Comparison of ENCODE assay signal across 34 mouse cellular contexts in the genomic region with DNA sequence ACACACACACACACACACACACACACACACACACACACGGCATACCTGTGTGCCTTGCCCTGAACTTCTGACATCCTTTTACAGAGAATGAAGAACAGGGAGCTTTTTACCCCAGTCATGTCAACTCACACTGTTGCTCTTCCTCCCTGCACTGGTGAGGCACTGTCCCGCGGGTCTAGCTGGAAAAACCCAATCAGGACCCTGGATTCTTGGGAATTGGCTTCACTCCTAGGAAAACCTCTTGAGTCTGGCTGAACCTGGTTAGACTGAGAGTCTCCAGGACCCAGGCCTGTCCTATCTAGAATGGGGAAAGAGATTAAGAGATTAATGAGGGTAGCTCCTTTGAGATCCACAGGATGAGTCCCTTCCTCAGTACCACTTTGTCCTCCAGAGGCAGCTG.
"Had no signal": no experiment of that assay in that cellular context is flagged by ENCODE, and none has a peak within 500 bp of the region (broad histone marks: within the 10 kb centered on the region; RNA-seq: fewer than 3 reads in every experiment).

No protein-coding gene starts in this region.

- ATAC-seq: hindbrain, embryonic 16.5 days; hindbrain, postnatal 0 days; inflammation-experienced regulatory T-cells, adult 6 months; intestine, embryonic 15.5 days; intestine, embryonic 16.5 days; intestine, postnatal 0 days had no signal

- H3K27ac ChIP-seq: heart, embryonic 13.5 days; heart, embryonic 15.5 days; hindbrain, embryonic 10.5 days; hindbrain, embryonic 12.5 days; hindbrain, embryonic 13.5 days; hindbrain, embryonic 14.5 days; hindbrain, embryonic 15.5 days; hindbrain, postnatal 0 days; intestine, embryonic 15.5 days; kidney, embryonic 15.5 days; kidney, postnatal 0 days; layer of hippocampus, adult 2 months; left cerebral cortex, adult 2 months had no signal

- DNase-seq: heart, postnatal 10 days; heart, postnatal 14 days; heart, postnatal 36 days; heart, postnatal 4 days; kidney, adult 11 months; kidney, adult 18-20 months; kidney, adult 2 months; kidney, adult 8-10 months; kidney, adult 9 months; kidney, postnatal 10 days; kidney, postnatal 14 days; kidney, postnatal 25 days; kidney, postnatal 36 days; kidney, postnatal 4 days; layer of hippocampus, adult 9-11 months; layer of hippocampus, postnatal 36 days had no signal

- H3K9ac ChIP-seq: heart, embryonic 12.5 days; heart, embryonic 13.5 days; heart, embryonic 15.5 days; hindbrain, embryonic 12.5 days; hindbrain, embryonic 13.5 days; hindbrain, embryonic 14.5 days; hindbrain, embryonic 15.5 days; intestine, embryonic 15.5 days; kidney, embryonic 15.5 days had no signal

- H3K4me1 ChIP-seq: heart, embryonic 12.5 days; heart, embryonic 13.5 days; heart, embryonic 15.5 days; hindbrain, embryonic 10.5 days; hindbrain, embryonic 12.5 days; hindbrain, embryonic 13.5 days; hindbrain, embryonic 15.5 days; intestine, embryonic 15.5 days; kidney, embryonic 15.5 days had no signal

- H3K27me3 ChIP-seq: heart, embryonic 12.5 days; heart, embryonic 13.5 days; heart, embryonic 15.5 days; hindbrain, embryonic 12.5 days; hindbrain, embryonic 13.5 days; hindbrain, embryonic 15.5 days; intestine, embryonic 15.5 days; kidney, embryonic 15.5 days had no signal

- H3K4me2 ChIP-seq: heart, embryonic 12.5 days; heart, embryonic 13.5 days; heart, embryonic 15.5 days; hindbrain, embryonic 12.5 days; hindbrain, embryonic 13.5 days; hindbrain, embryonic 14.5 days; hindbrain, embryonic 15.5 days; intestine, embryonic 15.5 days; kidney, embryonic 15.5 days had no signal

- H3K36me3 ChIP-seq: heart, embryonic 12.5 days; heart, embryonic 13.5 days; heart, embryonic 15.5 days; hindbrain, embryonic 10.5 days; hindbrain, embryonic 12.5 days; hindbrain, embryonic 13.5 days; hindbrain, embryonic 15.5 days; intestine, embryonic 15.5 days; kidney, embryonic 15.5 days had no signal

- H3K4me3 ChIP-seq: heart, embryonic 12.5 days; heart, embryonic 13.5 days; heart, embryonic 15.5 days; hindbrain, embryonic 10.5 days; hindbrain, embryonic 12.5 days; hindbrain, embryonic 13.5 days; hindbrain, embryonic 15.5 days; intestine, embryonic 15.5 days; kidney, embryonic 15.5 days; layer of hippocampus, adult 2 months; left cerebral cortex, adult 2 months had no signal

- H3K9me3 ChIP-seq: heart, embryonic 15.5 days; hindbrain, embryonic 15.5 days; intestine, embryonic 15.5 days; kidney, embryonic 15.5 days had no signal
